Mouse (Mus musculus) G1E (cell line): ENCODE data around the gene Eif4b. TPM values are rescaled to one million over a fixed set of nuclear protein-coding genes. Genes with fewer than 3 reads are reported as not detected.
A peak's percentile ranks its signal among the peaks of the same experiment; 100 is the strongest.

Source experiments
- ATAC-seq: 2 replicates; pipeline ENCODE4 v1.8.0; 2016; ENCODE audit warnings: mild to moderate bottlenecking; ENCODE audit not compliant: insufficient number of reproducible peaks, poor library complexity, low FRiP score, severe bottlenecking; ENCODE audit errors: extremely low read depth
- DNase-seq: peaks from one replicate; pipeline ENCODE4 v3.0.0; 2012; ENCODE audit warnings: low spot score
- H3K27me3 ChIP-seq: 2 replicates; pipeline ENCODE4 v1.6.1; 2012; ENCODE audit warnings: mild to moderate bottlenecking, low read length, inconsistent platforms; ENCODE audit not compliant: insufficient read depth
- H3K36me3 ChIP-seq: replicated peaks from 2 replicates; pipeline ENCODE3; 2012; ENCODE audit warnings: mild to moderate bottlenecking, inconsistent platforms
- H3K4me1 ChIP-seq: 2 replicates; pipeline ENCODE4 v1.6.1; 2012; ENCODE audit warnings: low read depth, low read length, inconsistent platforms, mixed read lengths; ENCODE audit not compliant: insufficient read depth
- H3K4me3 ChIP-seq: 2 replicates; pipeline ENCODE4 v1.5.1; 2012; ENCODE audit warnings: low read depth, mild to moderate bottlenecking, inconsistent platforms, low read length, moderate library complexity, mixed read lengths
- H3K9me3 ChIP-seq: replicated peaks from 2 replicates; pipeline ENCODE4 v1.6.1; 2012; ENCODE audit warnings: inconsistent platforms
- CTCF ChIP-seq: IDR thresholded peaks from 2 replicates; pipeline ENCODE4 v1.5.1; 2012; ENCODE audit warnings: low read depth, low read length, inconsistent platforms, mixed read lengths
- GATA1 ChIP-seq: IDR thresholded peaks from 2 replicates; pipeline ENCODE4 v1.6.1; 2012; ENCODE audit warnings: borderline replicate concordance, low read length, inconsistent platforms, mixed read lengths
- GATA2 ChIP-seq: IDR thresholded peaks from 2 replicates; pipeline ENCODE4 v1.6.1; 2012; ENCODE audit warnings: low read depth, low read length, inconsistent platforms, borderline replicate concordance
- POLR2AphosphoS5 ChIP-seq: IDR thresholded peaks from 2 replicates; pipeline ENCODE4 v1.6.1; 2012; ENCODE audit warnings: low read depth, low read length, inconsistent platforms; ENCODE audit not compliant: insufficient replicate concordance
- TAL1 ChIP-seq: conservative IDR thresholded peaks from 2 replicates; pipeline ENCODE4 v1.6.1; 2012; ENCODE audit warnings: low read depth, low read length, inconsistent platforms, mixed read lengths
- polyA plus RNA-seq: library from polyadenylated mRNA; stranded (reverse); fragments of >175 nt; gene quantifications from 2 replicates; pipeline ENCODE4 v1.2.3, GENCODE M21; 2012
- total RNA-seq, 2 experiments: library from RNA; stranded (forward) in 1 of 2; stranded (reverse) in 1 of 2; fragments of 200-1000 nt in 1 of 2; fragments of >200 nt in 1 of 2; fragmentation: Nextera tagmentation in 1 of 2; gene quantifications; 2 replicates each; pipeline ENCODE4 v1.2.3; 2014 to 2017

Gene Eif4b
- total and polyA plus RNA-seq, 3 experiments = 223 to 439 (median 435) TPM

DNA sequence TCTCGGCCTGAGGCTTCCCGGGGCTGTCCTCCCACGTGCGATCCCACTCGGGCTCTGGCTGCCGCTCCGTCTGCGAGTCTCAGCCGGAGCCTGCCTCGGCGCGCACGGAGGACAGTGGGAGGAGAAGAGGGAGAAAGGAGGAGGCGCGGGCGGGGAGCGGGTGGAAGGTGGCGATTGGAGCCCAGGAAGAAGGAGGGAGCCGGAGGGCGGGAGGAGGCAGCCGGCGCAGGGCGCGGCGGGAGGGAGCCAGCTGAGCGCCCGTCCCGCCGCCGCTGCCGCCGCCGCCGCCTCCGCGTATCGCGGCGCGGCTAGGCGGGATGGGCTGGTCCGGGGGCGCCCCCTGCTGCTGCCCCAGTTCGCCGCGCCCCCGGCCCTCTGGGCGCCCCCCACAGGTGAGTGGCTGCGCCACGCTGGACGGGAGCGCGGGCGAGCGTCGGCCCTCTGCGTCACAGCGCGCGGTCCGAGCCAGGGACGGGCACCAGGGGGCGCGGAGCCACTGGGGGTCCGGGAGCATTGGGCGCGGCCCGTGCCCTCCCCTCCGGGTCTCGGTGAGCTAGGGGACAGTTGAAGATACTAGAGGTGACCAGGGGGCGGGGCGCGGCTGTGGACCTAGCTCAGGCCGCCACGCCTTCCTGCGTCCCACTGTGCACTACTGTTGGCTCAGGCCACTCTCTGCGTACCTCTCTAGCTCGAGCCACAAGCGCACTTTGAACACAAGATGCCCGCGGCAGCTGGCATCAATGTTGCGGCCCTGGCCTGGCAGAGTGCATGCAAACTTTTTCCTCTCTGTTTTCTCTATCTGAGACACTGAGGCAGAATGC lies 26.8 kb downstream of the Eif4b start, which contains the start of gene Tns2:
TSS of gene Tns2 (plus strand) at position 253 of the 821 bp plus-strand sequence.
- TF ChIP-seq POLR2AphosphoS5 = no peak
- TF ChIP-seq TAL1 = no peak
- no peak for TF ChIP-seq CTCF
- no peak for TF ChIP-seq GATA1
- TF ChIP-seq GATA2 = no peak
- H3K4me1 ChIP-seq = peaks cover 70% of the 10 kb centered on the region

DNA sequence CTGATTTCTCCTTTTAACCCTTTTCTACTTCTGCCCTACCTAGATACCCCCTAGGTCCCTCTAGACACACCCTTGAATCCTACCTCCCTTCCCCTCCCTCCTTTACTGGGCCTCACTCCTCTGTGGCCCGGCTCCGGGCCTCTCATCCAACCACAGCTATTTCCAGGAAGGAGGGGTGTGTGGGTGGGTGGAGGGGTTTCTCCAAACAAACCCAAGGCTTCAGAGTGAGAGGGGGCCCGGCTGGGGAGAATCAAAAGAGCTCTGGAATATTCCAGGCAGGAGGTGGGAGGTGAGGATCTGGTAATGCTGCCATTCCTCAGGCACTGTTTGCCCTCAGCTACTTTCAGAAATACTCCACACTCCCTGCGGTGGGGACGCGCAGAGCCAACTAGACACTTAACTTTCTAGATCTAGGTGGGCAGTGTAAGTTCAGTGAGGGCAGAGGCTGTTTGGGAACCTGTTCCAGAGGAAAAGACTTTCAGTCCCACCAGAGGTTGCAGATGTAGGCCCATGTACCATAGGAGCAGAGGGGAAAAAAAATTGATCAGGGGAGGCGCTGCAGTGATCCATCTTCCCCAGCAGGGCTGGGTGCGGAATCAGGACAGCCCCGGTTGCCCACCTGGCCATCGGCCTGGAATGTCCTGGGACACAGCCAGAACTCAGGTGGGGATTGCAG lies 27.6 kb downstream of the Eif4b start:
- Histone ChIP-seq H3K27me3 (peaks cover 47% of the 10 kb centered on the region), H3K9me3 (no peaks in the 10 kb centered on the region), H3K4me1 (peaks cover 76% of the 10 kb centered on the region), H3K4me3 (peak overlapping the region; percentile 72; the same call in 1 of the 2 replicates), H3K36me3 (peaks cover 31% of the 10 kb centered on the region)
- DNase-seq (peak; percentile 26), ATAC-seq (no peak)
- TF ChIP-seq POLR2AphosphoS5 (no peak), TAL1 (no peak), GATA1 (no peak), GATA2 (no peak), CTCF (no peak)

More for the DNA sequence above, 26.8 kb downstream of the Eif4b start, which contains the start of gene Tns2:
- ATAC-seq = peak; percentile 25; the same call in 1 of the 2 replicates
- Histone ChIP-seq H3K36me3 (peaks cover 38% of the 10 kb centered on the region), H3K9me3 (no peaks in the 10 kb centered on the region), H3K4me3 (peak within 1 kb of the TSS; percentile 72), H3K27me3 (peaks cover 40% of the 10 kb centered on the region)
- DNase-seq = peak; percentile 83

DNA sequence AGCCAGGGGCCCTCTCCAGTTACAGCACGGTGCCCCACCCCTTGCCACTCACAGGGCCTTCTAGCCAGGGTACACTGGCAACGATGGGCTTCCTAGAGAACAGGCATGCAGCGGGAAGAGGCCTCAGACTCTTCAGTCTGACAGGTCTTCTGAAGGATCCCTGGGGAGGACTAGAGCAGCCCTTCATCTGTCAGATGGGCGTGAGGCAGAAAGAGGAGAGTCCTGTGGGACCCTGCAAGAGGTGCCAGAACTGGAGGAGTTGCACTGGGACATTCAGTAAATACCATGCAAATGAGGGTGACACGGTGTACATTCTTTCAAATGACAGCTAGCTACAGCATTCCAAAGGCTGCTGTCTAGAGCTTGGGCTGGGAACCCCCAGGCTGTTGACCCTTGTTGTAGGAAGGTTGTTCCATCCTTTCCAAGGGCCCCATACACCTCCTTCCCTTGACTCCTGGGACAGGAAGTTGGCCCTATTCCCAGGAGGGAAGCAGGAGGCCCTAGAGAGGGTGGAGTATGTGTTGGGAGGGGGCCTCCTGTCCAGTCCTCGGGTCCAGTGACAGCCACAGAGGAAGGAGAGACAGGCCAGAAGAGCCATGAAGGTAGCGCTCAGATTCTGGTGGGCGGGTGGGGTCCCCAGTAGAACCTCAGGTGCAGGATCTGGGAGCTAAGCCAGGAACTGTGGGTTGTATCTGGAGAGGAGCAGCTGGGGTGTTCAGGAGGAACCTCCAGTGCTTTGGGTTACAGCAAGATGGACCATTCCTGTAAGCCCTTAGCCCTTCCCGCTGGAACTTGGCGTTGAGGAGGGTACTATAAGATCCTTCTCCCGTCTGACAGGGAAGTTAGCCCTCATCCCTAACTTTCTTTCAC lies 28.3 kb downstream of the Eif4b start:
- H3K27me3 ChIP-seq = peaks cover 55% of the 10 kb centered on the region
- no peaks in the 10 kb centered on the region for H3K9me3 ChIP-seq
- DNase-seq (no peak), ATAC-seq (no peak)
- H3K36me3 ChIP-seq = peaks cover 25% of the 10 kb centered on the region
- peaks cover 80% of the 10 kb centered on the region for H3K4me1 ChIP-seq
- TF ChIP-seq GATA2 (no peak), CTCF (no peak), TAL1 (no peak), POLR2AphosphoS5 (no peak), GATA1 (no peak)
- peak overlapping the region; percentile 46; the same call in 1 of the 2 replicates for H3K4me3 ChIP-seq

GRCm38 (mm10) chr15:102102548-102103121 lies 29.1 kb downstream of the Eif4b start:
- DNase-seq (no peak), ATAC-seq (no peak)
- peaks cover 18% of the 10 kb centered on the region for H3K36me3 ChIP-seq
- H3K27me3 ChIP-seq = peaks cover 61% of the 10 kb centered on the region
- H3K4me1 ChIP-seq = peaks cover 81% of the 10 kb centered on the region
- no peaks in the 10 kb centered on the region for H3K9me3 ChIP-seq
- no peak overlapping the region for H3K4me3 ChIP-seq
- TF ChIP-seq CTCF = no peak

GRCm38 (mm10) chr15:102103371-102103946 lies 29.9 kb downstream of the Eif4b start:
- no peak overlapping the region; the same call in 1 of the 2 replicates for H3K4me3 ChIP-seq

More at GRCm38 (mm10) chr15:102103371-102103946, 29.9 kb downstream of the Eif4b start:
- ATAC-seq (no peak), DNase-seq (no peak)
- peaks cover 86% of the 10 kb centered on the region for H3K4me1 ChIP-seq
- peaks cover 10% of the 10 kb centered on the region for H3K36me3 ChIP-seq
- peaks cover 64% of the 10 kb centered on the region for H3K27me3 ChIP-seq
- no peaks in the 10 kb centered on the region for H3K9me3 ChIP-seq
- no peak for TF ChIP-seq TAL1
- TF ChIP-seq POLR2AphosphoS5 = no peak
- no peak for TF ChIP-seq GATA1
- TF ChIP-seq CTCF = no peak
- TF ChIP-seq GATA2 = no peak
